Mouse (Mus musculus) testis, adult 2 months (tissue): ENCODE data around the gene Plcb4. TPM values are rescaled to one million over a fixed set of nuclear protein-coding genes. Genes with fewer than 3 reads are reported as not detected.
"Not testable (repeated sequence)": the region's sequence is repeated elsewhere in the genome, so short reads cannot be mapped to it uniquely, and the experiment has no call there.

Experiments
- H3K27ac ChIP-seq: fragments of 200-500 bp; 2 replicates; pipeline ENCODE4 v1.5.1; 2012; ENCODE audit warnings: low read depth, low read length; ENCODE audit not compliant: control insufficient read depth, insufficient read depth
- H3K27me3 ChIP-seq: fragments of 200-500 bp; 2 replicates; pipeline ENCODE4 v1.6.1; 2012; ENCODE audit warnings: mild to moderate bottlenecking, low read length, moderate library complexity; ENCODE audit not compliant: control insufficient read depth, insufficient read depth
- H3K36me3 ChIP-seq: fragments of 200-500 bp; 2 replicates; pipeline ENCODE4 v1.6.1; 2012; ENCODE audit warnings: mild to moderate bottlenecking, low read length; ENCODE audit not compliant: control insufficient read depth, insufficient read depth
- H3K4me1 ChIP-seq: fragments of 200-500 bp; 2 replicates; pipeline ENCODE4 v1.6.1; 2012; ENCODE audit warnings: low read length; ENCODE audit not compliant: control insufficient read depth, insufficient read depth
- H3K4me3 ChIP-seq: fragments of 200-500 bp; 2 replicates; pipeline ENCODE4 v1.5.1; 2012; ENCODE audit warnings: low read depth, mild to moderate bottlenecking, low read length, moderate library complexity, mixed read lengths; ENCODE audit not compliant: control insufficient read depth
- CTCF ChIP-seq: fragments of 200-500 bp; IDR thresholded peaks from 2 replicates; pipeline ENCODE4 v1.5.1; 2012; ENCODE audit warnings: low read depth, mild to moderate bottlenecking, inconsistent platforms, low read length, moderate library complexity; ENCODE audit not compliant: control insufficient read depth, insufficient read depth, insufficient replicate concordance
- POLR2A ChIP-seq: fragments of 200-500 bp; IDR thresholded peaks from 2 replicates; pipeline ENCODE4 v1.6.1; 2012; ENCODE audit warnings: low read depth, mild to moderate bottlenecking, inconsistent platforms, low read length, moderate library complexity; ENCODE audit not compliant: control insufficient read depth
- polyA plus RNA-seq: library from polyadenylated mRNA; depleted of rRNA; stranded (reverse); fragments of >200 nt; gene quantifications from 2 replicates; pipeline ENCODE4 v1.2.3, GENCODE M21; 2012

Plcb4 gene
- polyA plus RNA-seq, 1 experiment: 12.3 TPM

DNA sequence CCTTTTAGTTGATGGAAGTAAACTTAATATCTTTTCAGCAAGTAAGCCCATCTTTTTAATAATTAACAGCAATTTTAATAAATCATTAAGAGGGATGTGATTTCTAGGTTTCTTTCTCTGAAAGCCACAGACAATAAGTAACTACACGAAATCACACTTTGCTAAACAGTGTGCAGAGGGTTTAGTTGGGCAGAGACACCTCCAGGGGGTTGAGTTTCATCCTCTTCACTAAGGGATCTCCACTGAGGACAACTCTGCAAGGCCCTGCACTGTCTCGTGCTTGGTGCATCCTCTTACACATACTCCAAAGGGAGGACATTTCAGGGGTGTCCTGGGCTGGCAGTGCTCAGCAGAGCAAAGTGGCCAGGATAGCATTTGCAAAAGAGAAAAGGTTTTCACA, 235.8 kb downstream of the Plcb4 start:
- H3K27me3 ChIP-seq: no peaks in the 10 kb centered on the region
- H3K4me3 ChIP-seq: no peak overlapping the region
- H3K36me3 ChIP-seq: no peaks in the 10 kb centered on the region
- H3K27ac ChIP-seq: no peak overlapping the region
- H3K4me1 ChIP-seq: no peaks in the 10 kb centered on the region
- TF ChIP-seq POLR2A: no peak
- TF ChIP-seq CTCF: no peak

GRCm38 (mm10) chr2:135898025-135898424, 239.2 kb downstream of the Plcb4 start:
- Histone ChIP-seq H3K4me3 (no peak overlapping the region), H3K4me1 (no peaks in the 10 kb centered on the region), H3K27me3 (no peaks in the 10 kb centered on the region), H3K27ac (no peak overlapping the region), H3K36me3 (no peaks in the 10 kb centered on the region)
- TF ChIP-seq CTCF: no peak
- no peak for TF ChIP-seq POLR2A

- H3K4me3 ChIP-seq, H3K27me3 ChIP-seq, H3K36me3 ChIP-seq, H3K27ac ChIP-seq, H3K4me1 ChIP-seq: not testable (repeated sequence)
Measured at GRCm38 (mm10) chr2:135899931-135900330, 241.1 kb downstream of the Plcb4 start.

DNA sequence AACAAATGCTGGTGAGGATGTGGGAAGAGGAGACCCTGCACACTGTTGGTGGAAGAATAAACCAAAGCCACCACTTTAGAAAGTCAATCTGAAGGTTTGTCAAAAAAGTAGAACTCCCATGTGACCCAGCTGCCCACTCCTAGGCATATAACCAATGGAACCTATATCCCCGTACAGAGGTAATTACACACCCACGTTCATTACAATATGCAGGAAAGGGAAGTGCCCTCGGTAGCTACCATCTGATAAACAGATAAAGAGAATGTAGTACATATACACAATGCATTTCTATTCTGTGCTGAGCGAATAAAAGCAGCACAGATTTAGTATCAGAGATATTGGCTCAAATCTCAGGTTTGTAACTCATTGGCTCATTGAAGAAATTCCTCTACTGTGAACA, 242.2 kb downstream of the Plcb4 start:
- no peaks in the 10 kb centered on the region for H3K27me3 ChIP-seq
- TF ChIP-seq CTCF (no peak), POLR2A (no peak)
- H3K4me3 ChIP-seq: no peak overlapping the region
- H3K27ac ChIP-seq: no peak overlapping the region
- no peaks in the 10 kb centered on the region for H3K4me1 ChIP-seq
- no peaks in the 10 kb centered on the region for H3K36me3 ChIP-seq

- H3K4me3 ChIP-seq: no peak overlapping the region
- H3K36me3 ChIP-seq: no peaks in the 10 kb centered on the region
- H3K4me1 ChIP-seq: no peaks in the 10 kb centered on the region
- H3K27ac ChIP-seq: no peak overlapping the region
- no peaks in the 10 kb centered on the region for H3K27me3 ChIP-seq
- TF ChIP-seq POLR2A: no peak
- no peak for TF ChIP-seq CTCF
Measured at GRCm38 (mm10) chr2:135904262-135904661, 245.5 kb downstream of the Plcb4 start.

DNA sequence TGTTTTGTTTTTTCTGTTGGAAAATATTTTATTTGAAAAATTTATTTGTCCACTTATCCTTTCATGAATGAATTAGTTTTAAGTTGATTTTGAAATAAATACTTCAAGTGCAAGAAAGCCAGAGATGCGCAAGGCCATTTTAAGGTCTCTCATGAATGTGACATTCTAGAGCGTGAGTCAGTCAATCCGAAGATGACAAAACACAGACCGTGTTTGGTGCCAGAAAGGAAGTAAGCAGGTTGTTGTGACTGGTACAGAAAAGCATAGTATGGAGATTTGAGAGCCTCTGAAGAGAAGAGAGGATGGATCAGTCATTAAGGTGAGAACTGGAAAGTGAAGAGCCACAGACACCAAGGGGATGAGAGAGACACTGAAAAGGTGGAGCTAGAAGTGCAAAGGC, 246.0 kb downstream of the Plcb4 start:
- H3K27me3 ChIP-seq: no peaks in the 10 kb centered on the region
- no peak overlapping the region for H3K4me3 ChIP-seq
- TF ChIP-seq POLR2A: no peak
- TF ChIP-seq CTCF: no peak
- H3K27ac ChIP-seq: no peak overlapping the region
- H3K4me1 ChIP-seq: no peaks in the 10 kb centered on the region
- H3K36me3 ChIP-seq: no peaks in the 10 kb centered on the region

GRCm38 (mm10) chr2:135914343-135915261, 255.8 kb downstream of the Plcb4 start:
- TF ChIP-seq POLR2A (no peak), CTCF (no peak)
- H3K4me1 ChIP-seq: no peaks in the 10 kb centered on the region
- H3K36me3 ChIP-seq: no peaks in the 10 kb centered on the region
- H3K27ac ChIP-seq: no peak overlapping the region
- no peaks in the 10 kb centered on the region for H3K27me3 ChIP-seq
- no peak overlapping the region for H3K4me3 ChIP-seq

- no peaks in the 10 kb centered on the region for H3K4me1 ChIP-seq
Measured at GRCm38 (mm10) chr2:135915928-135916327, 257.1 kb downstream of the Plcb4 start.

More at GRCm38 (mm10) chr2:135915928-135916327, 257.1 kb downstream of the Plcb4 start:
- no peaks in the 10 kb centered on the region for H3K36me3 ChIP-seq
- no peaks in the 10 kb centered on the region for H3K27me3 ChIP-seq
- H3K27ac ChIP-seq: no peak overlapping the region
- TF ChIP-seq POLR2A (no peak), CTCF (no peak)
- no peak overlapping the region for H3K4me3 ChIP-seq
